Mouse (Mus musculus): ENCODE measurements around the gene Bach1. TPM values are rescaled to one million over a fixed set of nuclear protein-coding genes. Genes with fewer than 3 reads are reported as not detected.
A peak's percentile ranks its signal among the peaks of the same experiment; 100 is the strongest.

Gene Bach1
- total RNA-seq, 2 experiments from 2014 or later: 13.8 to 18.0 TPM

DNA sequence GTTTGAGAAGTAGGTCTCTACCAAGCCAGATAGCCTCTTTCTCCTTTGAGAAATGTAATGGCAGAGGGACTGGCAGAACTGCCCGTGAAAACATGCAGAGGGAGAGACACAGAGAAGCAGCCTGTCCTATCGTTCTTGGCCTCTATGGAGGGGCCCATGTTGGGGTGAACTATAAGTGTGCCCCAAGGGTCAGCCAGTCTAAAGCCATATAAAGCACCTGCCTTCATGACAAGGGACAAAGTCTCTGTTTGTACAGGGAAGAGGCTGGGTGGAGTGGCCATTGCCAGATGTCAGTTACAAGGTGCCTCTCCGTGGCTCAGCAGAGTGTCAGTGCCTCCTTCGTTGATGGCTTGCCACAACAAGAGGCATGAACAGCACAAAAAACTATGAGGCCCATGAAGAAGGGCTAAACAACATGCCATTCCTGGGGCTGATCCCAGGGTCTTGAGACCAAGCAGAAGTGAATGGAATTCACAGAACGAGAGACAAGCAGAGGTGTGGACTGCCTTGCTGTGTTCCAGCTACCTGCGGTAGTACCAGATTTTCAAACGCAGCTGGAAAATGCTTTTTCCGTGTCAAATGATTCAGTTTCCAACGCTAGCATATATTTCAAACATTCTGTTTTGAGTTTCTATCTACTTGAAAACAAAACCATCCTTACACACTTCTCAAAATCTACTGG is 42.4 kb downstream of the Bach1 start:
- DNase-seq: peak; percentile 2

DNA sequence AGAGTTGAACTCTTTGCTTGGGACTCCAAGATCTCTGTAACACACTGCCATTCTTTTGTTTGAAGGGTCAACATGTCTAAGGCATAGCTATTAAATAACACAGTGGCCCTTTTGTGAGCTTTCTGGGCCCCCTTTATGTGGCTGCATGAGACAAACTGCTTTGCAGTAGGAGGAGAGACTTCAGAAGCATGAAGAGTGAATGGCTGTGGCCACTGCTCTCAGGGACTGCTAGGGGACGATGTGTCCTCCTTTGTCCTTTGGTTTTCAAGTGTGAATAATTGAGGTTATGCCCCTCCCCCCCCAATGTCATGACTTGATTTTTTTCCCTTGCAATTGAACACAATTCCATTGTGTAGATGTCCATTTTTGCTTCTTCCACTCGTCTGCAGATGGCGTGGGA is 44.9 kb downstream of the Bach1 start:
- no peak for DNase-seq

DNA sequence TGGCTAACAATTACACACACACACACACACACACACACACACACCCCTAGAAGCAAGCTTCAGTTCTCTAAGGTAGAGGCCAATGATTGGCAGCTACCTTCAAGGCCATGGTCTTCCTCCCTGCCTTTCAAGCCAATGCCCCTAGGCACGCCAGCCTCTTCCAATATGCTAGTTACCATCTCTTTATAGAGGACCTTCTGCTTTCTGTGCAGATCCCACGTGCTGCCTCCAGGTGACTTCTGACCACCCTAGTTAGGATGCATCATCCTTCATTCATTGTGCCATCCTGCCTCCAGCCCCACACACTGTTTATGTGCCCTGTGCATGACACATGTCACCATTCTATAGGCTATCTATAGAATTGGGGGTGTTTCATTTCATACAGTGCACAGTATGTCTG is 45.6 kb downstream of the Bach1 start:
- DNase-seq: no peak

DNA sequence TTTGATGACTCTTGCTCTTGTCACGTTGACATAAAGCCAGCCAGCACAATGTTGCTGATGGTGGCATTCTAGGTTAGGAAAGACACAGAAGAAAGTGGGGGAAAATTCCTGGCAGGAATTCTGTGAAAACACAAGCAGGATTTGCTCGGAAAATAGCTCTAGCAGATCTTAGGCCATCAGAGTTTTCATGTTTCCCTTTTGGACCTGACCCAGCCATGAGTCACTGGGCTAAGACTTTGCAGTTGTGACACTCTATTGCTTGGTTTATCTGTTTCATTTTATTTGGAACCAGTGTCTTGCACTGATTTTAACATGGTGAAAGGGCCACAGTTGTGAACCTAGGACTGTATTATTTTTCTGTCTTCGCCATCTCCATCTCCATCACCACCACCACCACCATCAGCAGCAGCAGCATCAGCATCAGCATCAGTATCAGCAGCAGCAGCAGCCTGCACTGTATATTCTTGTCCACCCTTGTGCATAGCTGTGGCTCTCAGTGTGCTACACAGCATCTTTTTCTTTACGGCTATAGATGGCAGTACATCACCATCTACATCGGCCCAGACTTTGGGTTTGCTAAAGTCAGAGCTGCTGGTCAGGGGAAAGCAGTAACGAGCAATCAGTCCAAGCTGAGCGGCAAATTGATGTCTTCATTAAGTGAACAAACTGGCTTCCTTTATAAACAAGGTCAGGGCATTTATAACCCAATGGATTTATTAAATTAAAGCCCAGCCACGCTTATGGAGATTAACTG is 46.6 kb downstream of the Bach1 start:
- peak; percentile 3 for DNase-seq

DNA sequence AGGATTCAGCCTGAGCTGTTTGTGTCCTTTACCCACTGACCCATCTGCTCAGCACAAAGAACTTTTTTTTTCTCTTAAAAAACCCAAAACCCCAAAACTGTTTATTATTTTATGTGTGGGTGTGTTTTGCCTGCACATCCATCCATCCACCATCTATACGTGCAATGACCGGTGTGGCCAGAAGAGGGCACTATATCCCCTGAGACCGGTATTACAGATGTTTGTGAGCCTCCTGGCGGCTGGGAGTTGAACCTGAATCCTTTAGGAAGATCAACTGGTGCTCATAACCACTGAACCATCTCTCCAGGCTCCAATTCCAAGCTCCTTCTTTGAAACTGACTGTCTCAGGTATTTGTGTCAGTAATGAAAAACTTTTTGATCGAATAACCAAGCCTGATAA is 48.0 kb downstream of the Bach1 start:
- DNase-seq: peak; percentile 50

DNA sequence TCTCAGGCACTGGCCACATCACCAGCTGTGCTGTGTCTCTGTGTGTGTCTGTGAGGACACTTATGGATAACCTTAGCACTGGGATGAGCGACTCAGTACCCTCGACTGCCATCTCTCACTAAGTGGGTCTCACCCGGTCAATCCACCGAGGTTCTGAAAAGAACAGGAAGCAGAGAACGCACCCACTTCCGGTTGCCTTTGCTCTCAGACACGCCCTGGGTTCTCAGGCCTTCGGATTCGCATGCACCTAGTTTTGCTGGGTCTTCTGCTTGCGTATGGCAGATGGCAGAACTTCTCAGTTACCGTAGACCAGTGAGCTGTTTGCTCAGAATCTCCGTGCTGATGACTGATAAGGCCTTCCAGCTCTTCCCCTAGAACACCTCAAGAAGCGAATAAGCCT is 52.5 kb downstream of the Bach1 start:
- no peak for DNase-seq

DNA sequence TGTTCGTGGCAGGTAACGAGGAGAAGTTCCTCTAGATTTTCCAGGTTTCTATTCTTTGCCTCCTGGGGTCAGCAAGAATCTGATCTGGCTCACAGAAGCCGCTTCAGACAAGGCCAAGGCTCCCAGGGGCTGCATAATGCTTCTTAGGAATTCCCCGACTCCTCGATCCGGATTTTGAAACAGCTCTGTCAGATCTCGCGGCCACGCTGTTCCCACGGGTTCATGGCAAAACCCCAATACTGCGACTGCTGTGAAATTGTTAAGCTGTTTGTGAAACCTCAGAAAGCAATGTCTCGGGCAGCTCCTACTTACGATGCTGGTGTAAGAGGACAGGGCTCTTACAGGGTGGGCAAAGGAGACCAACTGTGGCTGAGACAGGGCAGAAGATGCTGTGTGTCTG is 53.7 kb downstream of the Bach1 start:
- DNase-seq: no peak

DNA sequence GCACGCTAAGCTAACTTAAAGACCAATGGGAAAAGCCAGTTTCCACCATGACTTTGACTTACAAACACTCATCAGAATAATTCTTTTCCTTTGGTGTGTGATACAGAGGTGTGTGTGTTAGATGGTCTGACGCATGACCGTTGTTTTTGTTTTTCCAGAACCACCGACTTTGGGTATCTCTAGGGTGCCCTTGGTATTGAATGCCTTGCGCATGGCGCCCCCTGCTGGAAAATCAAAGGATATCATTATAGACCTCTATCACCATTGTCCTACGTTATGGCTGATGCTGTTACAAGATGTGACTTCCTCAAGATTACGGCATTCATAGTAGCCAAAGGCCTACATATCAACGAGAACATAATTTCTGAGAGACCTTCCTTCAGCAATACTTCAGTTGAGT is 56.1 kb downstream of the Bach1 start:
- no peak for DNase-seq

DNA sequence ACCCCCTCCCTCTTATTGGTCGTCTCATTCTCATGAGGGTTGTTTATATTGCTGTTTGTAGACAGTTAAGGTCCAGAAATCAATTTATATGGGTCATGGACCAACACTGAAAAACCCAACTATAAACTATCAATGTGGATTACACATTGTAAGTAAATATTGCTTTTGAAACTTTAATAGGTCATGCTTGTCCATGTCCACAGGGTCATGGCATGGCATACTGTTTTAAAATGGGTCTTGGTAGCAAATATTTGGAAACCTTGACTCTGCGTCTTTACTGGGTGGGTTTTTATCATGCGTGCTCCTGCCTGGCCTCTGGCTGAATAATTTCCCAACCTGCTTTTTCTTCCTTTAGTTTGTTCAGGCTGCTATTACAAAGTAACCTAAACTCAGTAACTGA is 57.2 kb downstream of the Bach1 start:
- no peak for DNase-seq

DNA sequence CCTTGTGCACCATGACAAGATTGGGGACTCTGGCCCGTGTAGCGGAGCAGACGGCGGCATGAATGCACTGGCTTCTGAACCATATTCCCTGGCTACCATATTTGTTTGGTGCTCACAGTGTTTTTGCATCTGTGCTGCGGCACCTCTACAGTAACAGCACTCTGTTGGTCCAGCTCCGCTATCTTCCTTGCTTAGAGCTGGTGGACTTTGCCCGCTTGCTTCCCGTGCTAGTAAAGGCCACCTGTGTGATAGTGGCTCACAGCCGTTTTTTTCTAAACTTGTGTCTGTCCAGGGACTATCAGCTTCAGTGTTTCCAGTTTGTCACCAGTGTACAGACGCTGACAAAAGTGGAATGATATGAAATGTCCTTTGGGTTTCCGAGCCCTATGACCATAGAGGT is 59.3 kb downstream of the Bach1 start:
- DNase-seq: no peak

DNA sequence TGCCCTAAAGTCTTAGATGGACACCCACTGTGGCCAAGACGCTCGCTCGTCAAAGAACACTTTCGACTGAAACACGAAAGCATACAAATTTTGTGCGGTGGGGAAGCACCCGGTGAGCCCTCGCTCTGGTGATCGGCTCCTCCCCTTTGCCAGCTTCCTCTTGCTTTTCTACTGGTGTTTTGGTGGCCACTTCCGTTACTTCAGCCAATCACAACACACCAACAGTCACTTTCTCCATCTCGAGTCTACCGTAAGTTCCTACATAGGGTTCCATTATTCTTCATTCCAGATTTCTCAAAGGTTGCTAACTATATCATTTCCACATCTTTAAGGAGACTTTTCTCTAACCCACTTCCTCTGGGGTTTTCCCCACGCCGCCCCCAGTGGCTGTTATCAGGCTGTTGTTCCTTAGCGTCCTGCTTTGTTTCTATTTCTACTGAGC is 65.9 kb downstream of the Bach1 start:
- no peak for DNase-seq

DNA sequence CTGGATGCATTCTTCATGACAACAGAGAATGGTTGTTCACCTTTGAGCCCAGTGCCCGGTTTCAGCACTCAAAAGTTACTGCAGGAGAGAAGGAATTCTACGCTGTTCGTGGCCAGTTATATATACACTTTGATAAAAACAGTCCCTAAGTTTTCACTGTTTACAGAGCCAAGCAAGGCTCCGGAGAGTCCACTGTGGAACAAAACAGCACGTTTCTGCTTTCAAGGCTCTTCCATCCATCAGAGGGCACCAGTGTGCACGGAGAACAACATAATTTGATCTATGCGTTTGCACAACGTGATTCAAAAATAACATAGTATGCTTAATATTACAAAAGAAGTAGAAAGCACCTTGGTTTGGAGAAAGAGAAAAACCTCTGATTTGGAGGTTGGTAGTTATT is 67.2 kb downstream of the Bach1 start:
- DNase-seq: no peak

DNA sequence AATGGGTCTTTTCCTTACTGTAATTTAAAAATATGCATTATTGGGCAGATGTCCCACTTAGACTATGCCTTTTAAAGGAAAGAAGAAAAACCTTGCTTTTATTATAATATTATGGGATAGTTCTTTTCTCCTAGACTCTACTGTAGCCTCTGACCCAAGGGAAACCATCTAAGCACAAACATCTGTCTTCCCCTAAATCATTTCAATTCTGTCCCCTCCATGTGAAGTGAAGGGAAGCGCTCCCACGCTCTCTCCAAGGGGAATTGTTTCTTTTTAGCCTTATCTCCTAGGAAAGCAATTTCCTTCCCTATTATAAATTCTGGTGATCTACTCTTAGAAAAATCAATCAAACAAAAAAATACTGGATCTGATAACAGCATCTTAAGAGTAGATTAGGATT is 71.8 kb downstream of the Bach1 start:
- no peak for DNase-seq

DNA sequence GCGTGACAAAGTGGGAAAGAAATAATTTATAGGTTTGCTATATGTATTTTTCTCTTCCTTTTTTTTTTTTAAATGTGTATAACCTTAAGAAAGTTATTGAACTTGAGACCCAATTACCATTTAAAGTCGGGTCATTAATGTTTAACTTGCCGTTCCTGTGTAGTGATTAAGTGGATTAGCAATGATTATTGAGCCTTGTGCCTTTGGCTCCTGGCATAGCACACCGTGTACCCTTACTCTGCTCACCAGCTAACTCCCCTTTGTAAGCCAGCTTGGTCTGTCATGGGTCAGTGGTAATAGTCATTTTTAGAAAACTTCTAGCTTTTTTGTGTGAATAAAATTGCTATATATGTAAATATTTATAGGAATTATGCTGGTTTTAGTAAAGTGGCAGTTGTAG is 73.2 kb downstream of the Bach1 start:
- no peak for DNase-seq

DNA sequence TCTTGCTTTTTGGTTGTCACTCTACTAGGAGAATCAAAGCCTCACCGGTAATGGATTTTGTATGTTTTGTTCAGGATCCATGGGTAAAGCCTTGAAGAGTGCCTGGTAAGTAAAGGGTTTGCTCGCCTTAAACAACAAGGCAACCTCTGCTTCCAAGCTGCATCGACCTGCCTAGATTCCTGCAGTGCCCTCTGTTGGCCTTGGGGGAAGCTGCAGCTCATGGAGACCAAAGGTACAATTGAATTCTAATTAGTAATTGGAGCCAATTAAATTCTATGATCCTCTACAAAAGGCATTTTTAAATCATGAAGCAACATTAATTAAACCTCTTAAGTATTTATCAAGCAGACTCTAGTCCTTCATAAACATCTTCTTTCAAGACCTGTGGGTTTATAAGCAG is 75.7 kb downstream of the Bach1 start:
- no peak for DNase-seq

DNA sequence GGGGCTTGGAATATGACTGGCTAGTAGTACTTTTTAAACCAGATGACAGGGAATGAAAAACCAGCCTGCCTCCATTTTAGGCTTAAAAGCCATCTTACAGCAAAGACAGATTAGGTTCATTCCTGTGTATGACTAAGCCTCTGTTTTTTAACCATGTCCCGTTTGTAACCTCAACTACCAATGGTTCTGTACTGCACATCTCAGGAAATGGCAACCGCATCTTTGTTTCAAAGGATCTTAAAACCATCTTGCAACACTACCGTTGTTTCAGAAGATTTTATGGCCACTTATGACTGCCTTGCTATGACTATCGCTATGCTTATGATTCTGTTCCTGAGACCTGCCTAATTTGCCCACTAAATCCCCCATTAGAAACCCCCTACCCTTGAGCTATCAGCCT is 78.6 kb downstream of the Bach1 start:
- no peak for DNase-seq

DNA sequence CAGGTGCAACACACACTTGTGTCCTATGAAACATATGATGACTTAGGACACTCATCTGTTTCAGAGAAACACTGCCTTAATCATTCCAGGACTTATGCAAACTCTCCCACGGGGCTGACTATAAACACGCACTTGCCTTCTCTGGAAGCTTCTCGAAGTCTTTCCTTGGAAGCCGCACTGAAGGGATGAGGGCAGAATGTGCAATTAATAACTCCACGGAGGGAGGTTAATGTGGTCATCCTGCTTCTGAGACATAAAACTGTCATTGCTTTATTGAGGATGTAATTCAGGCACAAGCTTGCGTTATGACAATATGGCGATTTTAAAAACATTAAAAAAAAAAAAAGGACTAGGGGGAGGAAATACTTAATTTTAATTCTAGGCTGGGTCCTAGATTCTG is 82.9 kb downstream of the Bach1 start:
- DNase-seq: no peak

Other genes with a start within 250 kb of the Bach1 start
- 10 to 100 TPM; 38.3 to 47.5 TPM for gene Usp16, start 244.2 kb upstream of the Bach1 start, total RNA-seq (2021)
- gene Cct8, start 203.1 kb upstream of the Bach1 start, total RNA-seq (2021): 100 to 1,000 TPM; 111 to 117 TPM
- gene Map3k7cl, start 145.6 kb upstream of the Bach1 start, total RNA-seq (2021): 10 to 100 TPM; 11.5 to 17.4 TPM